Mouse (Mus musculus) embryonic facial prominence, embryonic 14.5 days (tissue): Measurements from ENCODE around the gene Vma21. TPM values are rescaled to one million over a fixed set of nuclear protein-coding genes. Genes with fewer than 3 reads are reported as not detected.

ENCODE experiments used
- ATAC-seq: fragments of 200-750 bp; cut with Nextera tagmentation; 2 replicates; pipeline ENCODE4 v1.8.0; 2017; ENCODE audit warnings: low read depth, moderate number of reproducible peaks, moderate TSS enrichment
- DNase-seq: peaks from one replicate; pipeline ENCODE4 v3.0.0-alpha.2; 2015; ENCODE audit warnings: low spot score
- H3K27ac ChIP-seq: fragments of 300-500 bp; sonication (generic); replicated peaks from 2 replicates; pipeline ENCODE4 v1.5.1; 2014; ENCODE audit warnings: low read depth, mild to moderate bottlenecking, low read length, moderate library complexity
- H3K27me3 ChIP-seq: fragments of 300-500 bp; sonication (generic); replicated peaks from 2 replicates; pipeline ENCODE4 v1.6.1; 2014; ENCODE audit warnings: low read length; ENCODE audit not compliant: control insufficient read depth, insufficient read depth
- H3K36me3 ChIP-seq: fragments of 300-500 bp; sonication (generic); 2 replicates; pipeline ENCODE4 v1.6.1; 2014; ENCODE audit warnings: low read length, mixed read lengths; ENCODE audit not compliant: control insufficient read depth, insufficient read depth
- H3K4me1 ChIP-seq: fragments of 300-500 bp; sonication (generic); 2 replicates; pipeline ENCODE4 v1.6.1; 2014; ENCODE audit warnings: antibody characterized with exemption, low read length; ENCODE audit not compliant: control insufficient read depth, insufficient read depth
- H3K4me2 ChIP-seq: fragments of 300-500 bp; sonication (generic); 2 replicates; pipeline ENCODE4 v1.6.1; 2014; ENCODE audit warnings: low read depth, mild to moderate bottlenecking, low read length, moderate library complexity, mixed read lengths
- H3K4me3 ChIP-seq: fragments of 300-500 bp; sonication (generic); 2 replicates; pipeline ENCODE4 v1.5.1; 2014; ENCODE audit warnings: low read depth, mild to moderate bottlenecking, low read length
- H3K9ac ChIP-seq: fragments of 300-500 bp; sonication (generic); 2 replicates; pipeline ENCODE4 v1.6.1; 2014; ENCODE audit warnings: low read depth, mild to moderate bottlenecking, low read length, moderate library complexity, mixed read lengths
- H3K9me3 ChIP-seq: fragments of 300-500 bp; sonication (generic); 2 replicates; pipeline ENCODE4 v1.6.1; 2016; ENCODE audit warnings: low read length; ENCODE audit not compliant: control insufficient read depth
- WGBS: fragments of 180-500 bp; shearing (Covaris S2); extraction: QIAGEN DNeasy Blood & Tissue Kit; methylation state at CpG from one replicate; pipeline ENCODE4 v1.1.7; 2014; 5-methylcytosine and 5-hydroxymethylcytosine counted together
- polyA plus RNA-seq: library from polyadenylated mRNA; unstranded; fragments of >200 nt; fragmentation: Nextera tagmentation; extraction: Ambion mirVana; gene quantifications from 2 replicates; pipeline ENCODE4 v1.2.1, GENCODE M21; 2014

Vma21 gene
- polyA plus RNA-seq, 1 experiment from 2014 or later = 66.3 TPM

- H3K27me3 ChIP-seq = no peaks in the 10 kb centered on the region
- H3K9me3 ChIP-seq = no peaks in the 10 kb centered on the region
- H3K27ac ChIP-seq = no peak overlapping the region
- no peak overlapping the region for H3K4me3 ChIP-seq
- no peak for DNase-seq
- ATAC-seq = no peak
- H3K9ac ChIP-seq = no peak overlapping the region
- H3K4me2 ChIP-seq = no peak overlapping the region
- H3K4me1 ChIP-seq = no peaks in the 10 kb centered on the region
- H3K36me3 ChIP-seq = no peaks in the 10 kb centered on the region
- WGBS = 65% methylated on average over 4 of the region's 4 CpGs
Observed at GRCm38 (mm10) chrX:71838911-71839310, 23.2 kb downstream of the Vma21 start.

- DNase-seq = no peak
- WGBS = 87% methylated on average over 4 of the region's 4 CpGs
- no peak overlapping the region for H3K9ac ChIP-seq
- H3K27ac ChIP-seq = no peak overlapping the region
- H3K4me2 ChIP-seq = no peak overlapping the region
- no peaks in the 10 kb centered on the region for H3K9me3 ChIP-seq
- no peak overlapping the region for H3K4me3 ChIP-seq
- no peaks in the 10 kb centered on the region for H3K36me3 ChIP-seq
- ATAC-seq = no peak
- H3K4me1 ChIP-seq = no peaks in the 10 kb centered on the region
- no peaks in the 10 kb centered on the region; the same call in 1 of the 2 replicates for H3K27me3 ChIP-seq
Observed at GRCm38 (mm10) chrX:71846696-71847095, 31.0 kb downstream of the Vma21 start.

GRCm38 (mm10) chrX:71853798-71854197 is 38.1 kb downstream of the Vma21 start:
- Histone ChIP-seq H3K36me3 (no peaks in the 10 kb centered on the region), H3K27me3 (no peaks in the 10 kb centered on the region), H3K27ac (no peak overlapping the region), H3K4me1 (no peaks in the 10 kb centered on the region), H3K9ac (no peak overlapping the region), H3K9me3 (no peaks in the 10 kb centered on the region), H3K4me2 (no peak overlapping the region), H3K4me3 (no peak overlapping the region)
- no peak for DNase-seq
- ATAC-seq = no peak

Other genes with a start within 250 kb of the Vma21 start
- gene Gpr50, start 152.3 kb upstream of the Vma21 start, polyA plus RNA-seq = 1.6 and 1.9 TPM in 2 replicates
- gene Gm1141, start 105.1 kb downstream of the Vma21 start, polyA plus RNA-seq = 0.25 and 0.46 TPM in 2 replicates
- gene Prrg3, start 146.7 kb downstream of the Vma21 start, polyA plus RNA-seq = 14.6 and 16.2 TPM in 2 replicates
- gene Fate1, start 157.1 kb downstream of the Vma21 start, polyA plus RNA-seq = not detected in 2 replicates
- 1.1 and 2.9 TPM in 2 replicates for gene Cnga2, start 175.9 kb downstream of the Vma21 start, polyA plus RNA-seq